In genomic region chr9:37214327-37215060, GRCm38 (mm10) we compare ENCODE assay signal across 13 mouse cellular contexts.
"Had no signal": no experiment of that assay in that cellular context is flagged by ENCODE, and none has a peak within 500 bp of the region (broad histone marks: within the 10 kb centered on the region; RNA-seq: fewer than 3 reads in every experiment).

No protein-coding gene starts in this region.

- H3K27ac ChIP-seq: hindbrain, postnatal 0 days; stomach, postnatal 0 days had no signal

- ATAC-seq: hindbrain, postnatal 0 days; inflammation-experienced regulatory T-cells, adult 6 months had no signal

- DNase-seq: kidney, adult 8-10 months; kidney, postnatal 25 days; lung, adult 2 months; lung, postnatal 14 days; lung, postnatal 4 days; midbrain, embryonic 14.5 days; thymus, adult 2 months; thymus, postnatal 14 days; thymus, postnatal 4 days had no signal

- H3K4me2 ChIP-seq: midbrain, embryonic 11.5 days had no signal
